ENCODE assay signal across 8 mouse cellular contexts in genomic region chr2:114057303-114057853, GRCm38 (mm10). TPM values are rescaled to one million over a fixed set of nuclear protein-coding genes. Genes with fewer than 3 reads are reported as not detected.
DNase-seq lines count a peak whose midpoint lies in the region; ATAC-seq and TF ChIP-seq lines count a peak whose summit lies in the region.

No protein-coding gene starts in this region.

- no peaks in the 10 kb centered on the region for H3K27me3 ChIP-seq in heart, embryonic 13.5 days (replicated peaks)
- H3K27me3 ChIP-seq in liver, embryonic 12.5 days (replicated peaks) = no peaks in the 10 kb centered on the region

- DNase-seq in lung, postnatal 10 days = peak; percentile 14
- DNase-seq in lung, adult 2 months = no peak
- DNase-seq in cerebellum, postnatal 10 days = peak; percentile 80 to 82
- no peak for DNase-seq in layer of hippocampus, adult 11-12 months (ENCODE audit: low spot score)
- no peak for DNase-seq in thymus, postnatal 10 days (ENCODE audit: low spot score in 2 of 2)

- peak overlapping the region; percentile 75 for H3K9ac ChIP-seq in heart, embryonic 13.5 days
- H3K9ac ChIP-seq in liver, embryonic 12.5 days = no peak overlapping the region

- no peaks in the 10 kb centered on the region for H3K36me3 ChIP-seq in heart, embryonic 13.5 days
- H3K36me3 ChIP-seq in liver, embryonic 12.5 days = no peaks in the 10 kb centered on the region

- peak overlapping the region; percentile 95 for H3K27ac ChIP-seq in heart, embryonic 13.5 days (replicated peaks)
- H3K27ac ChIP-seq in liver, embryonic 12.5 days = no peak overlapping the region

- no peak for TF ChIP-seq CTCF in lung, adult 2 months (IDR thresholded peaks at IDR 0.05; ENCODE audit: insufficient read depth, low read length)

- no peaks in the 10 kb centered on the region for H3K9me3 ChIP-seq in heart, embryonic 13.5 days
- H3K9me3 ChIP-seq in liver, embryonic 12.5 days (replicated peaks) = no peaks in the 10 kb centered on the region

- WGBS in lung, adult 2 months = 14% methylated on average over 10 of the region's 10 CpGs
- WGBS in heart, embryonic 13.5 days = 7% methylated on average over 10 of the region's 10 CpGs
- 27% methylated on average over 10 of the region's 10 CpGs for WGBS in liver, embryonic 12.5 days (ENCODE audit: insufficient replicate concordance)

- H3K4me1 ChIP-seq in lung, adult 2 months (ENCODE audit: control insufficient read depth, insufficient read depth, low read length) = no peaks in the 10 kb centered on the region
- peaks cover 53% of the 10 kb centered on the region for H3K4me1 ChIP-seq in heart, embryonic 13.5 days
- H3K4me1 ChIP-seq in liver, embryonic 12.5 days = no peaks in the 10 kb centered on the region

- no peak for TF ChIP-seq POLR2A in lung, adult 2 months (IDR thresholded peaks at IDR 0.05; ENCODE audit: borderline replicate concordance, extremely low read depth, low read depth, low read length)

- ATAC-seq in heart, embryonic 13.5 days (ENCODE audit: extremely low read depth, insufficient number of reproducible peaks, low FRiP score, low TSS enrichment) = peak; percentile 37
- 0 out of 2 replicates have a peak, but pooled peaks have one; percentile 18 for ATAC-seq in liver, embryonic 12.5 days
- no peak for ATAC-seq in monocyte, adult 5-6 weeks (replicated peaks; ENCODE audit: insufficient number of reproducible peaks, low FRiP score, low TSS enrichment, poor library complexity, severe bottlenecking)

- peak overlapping the region; percentile 61 for H3K4me2 ChIP-seq in heart, embryonic 13.5 days
- H3K4me2 ChIP-seq in liver, embryonic 12.5 days = no peak overlapping the region

- no peak overlapping the region for H3K4me3 ChIP-seq in lung, adult 2 months (replicated peaks; ENCODE audit: extremely low read depth, low read depth, low read length)
- H3K4me3 ChIP-seq in heart, embryonic 13.5 days = peak overlapping the region; percentile 26
- H3K4me3 ChIP-seq in liver, embryonic 12.5 days = no peak overlapping the region

RNA-seq across cellular contexts. Expression of gene Actc1, which starts 4.0 kb away (rescaled TPM):
- polyA plus RNA-seq in lung, adult 2 months (2012; rRNA removed) = 400 and 721 TPM in 2 replicates
- polyA plus RNA-seq in heart, embryonic 13.5 days (2015; fragmentation: Nextera tagmentation; extraction: Ambion mirVana) = 11,395 and 12,800 TPM in 2 replicates
- polyA plus RNA-seq in liver, embryonic 12.5 days (2016; fragmentation: Nextera tagmentation; extraction: Ambion mirVana) = 9.2 and 20.4 TPM in 2 replicates
- not detected in 3 replicates for total RNA-seq in monocyte, adult 5-6 weeks (2017)

RNA-seq across cellular contexts. Expression of gene Gjd2, which starts 44.0 kb away (rescaled TPM):
- 0.04 TPM in 1 of 2 replicates, not detected in the other for polyA plus RNA-seq in lung, adult 2 months (2012; rRNA removed)
- polyA plus RNA-seq in heart, embryonic 13.5 days (2015; fragmentation: Nextera tagmentation; extraction: Ambion mirVana) = not detected in 2 replicates
- polyA plus RNA-seq in liver, embryonic 12.5 days (2016; fragmentation: Nextera tagmentation; extraction: Ambion mirVana) = 0.04 TPM in 1 of 2 replicates, not detected in the other
- not detected in 3 replicates for total RNA-seq in monocyte, adult 5-6 weeks (2017)

Comparison
In these comparisons a context has a peak if more than half of its experiments do, and no peak if none do; other contexts are left out.
1. DNase-seq: peak in lung, postnatal 10 days (single experiment) and cerebellum, postnatal 10 days (2 of 2); none in lung, adult 2 months (single experiment), layer of hippocampus, adult 11-12 months (single experiment) and thymus, postnatal 10 days (0 of 2).
2. RNA of gene Actc1, which starts 4.0 kb away (polyA plus RNA-seq): 11,395 to 12,800 TPM in heart, embryonic 13.5 days and 400 to 721 TPM in lung, adult 2 months; 9.2 to 20.4 TPM in liver, embryonic 12.5 days; every median in the first group is over 10 times any median in the second.